Mouse (Mus musculus): ENCODE results near the gene Gtf2f1. TPM values are rescaled to one million over a fixed set of nuclear protein-coding genes. Genes with fewer than 3 reads are reported as not detected.

The Gtf2f1 gene
- polyA plus RNA-seq, 1 experiment from 2014 or later = 63.2 TPM

DNA sequence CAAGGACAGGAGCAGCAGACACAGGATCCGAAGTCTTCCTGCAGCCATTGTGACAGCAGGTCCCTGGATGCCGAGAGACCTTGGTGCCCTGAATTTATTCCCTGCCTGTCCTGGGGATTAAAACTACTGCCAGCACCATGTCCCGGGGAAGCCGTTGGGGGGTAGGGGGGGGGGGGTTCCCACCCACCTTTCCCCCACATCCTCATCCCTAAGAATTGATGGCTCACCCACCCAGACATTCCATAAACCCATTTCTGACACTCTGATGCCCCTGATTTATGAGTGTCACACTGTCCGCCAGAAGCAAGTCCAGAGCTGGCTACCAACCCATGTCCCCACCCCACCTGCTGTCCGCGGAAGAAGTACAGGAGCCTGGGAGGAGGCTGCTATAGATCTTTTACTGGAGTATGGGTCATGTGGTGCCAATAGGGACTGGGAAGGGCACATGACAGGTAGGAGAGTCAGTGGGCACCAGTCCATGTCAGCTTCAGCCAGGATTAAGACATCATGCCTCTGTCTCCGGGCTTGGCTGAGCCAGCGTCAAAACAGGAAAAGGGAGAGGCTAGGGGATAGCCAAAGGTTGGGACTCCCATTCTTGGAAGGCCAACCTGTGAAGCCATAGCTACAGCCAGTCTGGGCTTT is 11.0 kb downstream of the Gtf2f1 start, which contains the start of gene Pspn:
TSS of gene Pspn (minus strand) at position 51 of the 642 bp plus-strand sequence.
- ATAC-seq (ENCODE audit: low FRiP score) = no peak

DNA sequence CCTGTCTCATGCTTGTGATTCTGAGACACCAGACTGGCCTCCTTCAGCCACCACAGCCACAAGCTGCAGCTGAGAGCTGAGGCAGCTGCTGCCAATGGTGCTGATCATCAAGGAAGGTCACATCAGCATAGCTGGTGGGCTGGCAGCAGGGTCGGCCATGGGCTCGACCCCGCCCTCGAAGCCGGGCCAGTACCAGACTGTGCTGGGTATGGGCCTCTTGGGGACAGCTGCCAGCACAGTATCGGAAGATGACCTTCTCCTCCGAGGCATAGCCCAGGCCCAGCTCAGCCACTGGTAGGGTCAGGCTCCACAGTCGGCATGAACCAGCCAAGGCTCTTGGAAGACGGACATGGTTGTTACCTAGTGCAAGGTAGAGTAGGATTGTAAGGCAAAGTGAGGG is 11.7 kb downstream of the Gtf2f1 start:
- Histone ChIP-seq H3K4me2 (no peak overlapping the region), H3K9ac (replicated peaks) (no peak overlapping the region), H3K27me3 (replicated peaks) (no peaks in the 10 kb centered on the region), H3K4me3 (replicated peaks) (no peak overlapping the region), H3K27ac (replicated peaks) (no peak overlapping the region), H3K4me1 (peaks cover 20% of the 10 kb centered on the region), H3K36me3 (peaks cover 55% of the 10 kb centered on the region), H3K9me3 (replicated peaks) (no peaks in the 10 kb centered on the region)
- WGBS = 94% methylated on average over 9 of the region's 9 CpGs
- no peak for ATAC-seq (ENCODE audit: low FRiP score)

More for the DNA sequence above, 11.0 kb downstream of the Gtf2f1 start, which contains the start of gene Pspn:
- Histone ChIP-seq H3K4me1 (peaks cover 20% of the 10 kb centered on the region), H3K4me2 (no peak within 1 kb of the TSS), H3K9me3 (replicated peaks) (no peaks in the 10 kb centered on the region), H3K36me3 (peaks cover 55% of the 10 kb centered on the region), H3K9ac (replicated peaks) (no peak within 1 kb of the TSS), H3K27ac (replicated peaks) (no peak within 1 kb of the TSS), H3K4me3 (replicated peaks) (no peak within 1 kb of the TSS), H3K27me3 (replicated peaks) (no peaks in the 10 kb centered on the region)
- 84% methylated on average over 9 of the region's 9 CpGs for WGBS

DNA sequence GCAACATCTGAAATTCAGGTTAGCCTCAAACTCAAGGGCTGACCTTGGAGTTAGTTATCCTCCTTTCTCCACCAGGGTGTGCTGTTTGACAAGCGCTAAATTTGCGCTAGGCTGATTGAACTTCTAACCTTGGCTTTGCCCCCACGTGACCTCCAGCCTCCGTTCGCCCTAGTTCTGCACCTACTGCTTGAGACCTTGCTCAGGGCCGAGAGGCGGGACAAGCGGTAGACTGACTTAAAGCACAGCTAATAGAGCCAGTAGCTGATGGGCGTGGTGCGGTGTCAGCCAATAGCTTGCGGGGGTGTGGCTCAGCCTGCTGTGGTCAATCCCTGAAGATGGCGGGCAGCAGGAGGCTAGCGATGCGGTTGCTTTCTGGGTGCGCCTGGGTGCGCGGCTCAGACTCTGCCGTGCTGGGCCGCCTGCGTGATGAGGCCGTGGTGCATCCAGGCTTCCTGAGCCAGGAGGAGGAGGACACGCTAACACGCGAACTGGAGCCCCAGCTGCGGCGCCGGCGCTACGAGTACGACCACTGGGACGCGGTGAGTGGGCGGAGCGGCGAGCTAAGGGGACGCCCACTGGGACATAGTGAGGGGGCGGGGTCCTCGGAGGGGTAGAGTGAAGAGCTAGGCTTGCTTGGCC is 13.9 kb downstream of the Gtf2f1 start, which contains the start of gene Alkbh7:
TSS of gene Alkbh7 (plus strand) at position 311 of the 639 bp plus-strand sequence.
- H3K9me3 ChIP-seq (replicated peaks) = no peaks in the 10 kb centered on the region
- H3K27me3 ChIP-seq (replicated peaks) = no peaks in the 10 kb centered on the region
- ATAC-seq (ENCODE audit: low FRiP score) = peak; percentile 97
- peak within 1 kb of the TSS; percentile 90 for H3K27ac ChIP-seq (replicated peaks)
- H3K4me1 ChIP-seq = peaks cover 28% of the 10 kb centered on the region
- H3K4me3 ChIP-seq (replicated peaks) = peak within 1 kb of the TSS; percentile 84
- peak within 1 kb of the TSS; percentile 78 for H3K9ac ChIP-seq (replicated peaks)
- under 1% methylated on average over 38 of the region's 38 CpGs for WGBS
- H3K36me3 ChIP-seq = peaks cover 56% of the 10 kb centered on the region
- H3K4me2 ChIP-seq = peak within 1 kb of the TSS; percentile 78

DNA sequence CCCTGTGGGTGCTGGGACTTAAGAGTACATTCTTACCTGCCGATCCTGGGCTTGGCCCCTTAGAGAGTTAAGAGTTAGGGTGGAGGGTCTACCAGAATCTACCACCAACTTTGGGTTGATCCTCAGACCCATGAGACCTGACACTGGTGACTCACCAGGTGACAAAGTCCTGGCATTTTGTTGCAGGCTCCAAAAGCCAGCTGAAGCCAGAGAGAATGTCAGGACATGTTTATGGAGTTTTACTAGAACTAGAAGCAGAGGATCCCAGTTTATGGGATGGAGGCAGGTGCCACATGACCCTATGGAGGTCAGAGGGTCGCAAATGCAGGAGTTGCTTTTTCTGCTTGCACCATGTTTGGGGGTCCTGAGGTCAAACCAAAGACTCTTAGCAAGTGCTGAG is 14.6 kb downstream of the Gtf2f1 start:
- no peak overlapping the region for H3K27ac ChIP-seq (replicated peaks)
- H3K4me1 ChIP-seq = peaks cover 31% of the 10 kb centered on the region
- no peaks in the 10 kb centered on the region for H3K9me3 ChIP-seq (replicated peaks)
- no peak; the same call in 1 of the 2 replicates for ATAC-seq (ENCODE audit: low FRiP score)
- H3K4me2 ChIP-seq = peak overlapping the region; percentile 78
- peak overlapping the region; percentile 84; the same call in 1 of the 2 replicates for H3K4me3 ChIP-seq (replicated peaks)
- WGBS = 77% methylated on average over 2 of the region's 2 CpGs
- peaks cover 55% of the 10 kb centered on the region for H3K36me3 ChIP-seq
- no peak overlapping the region for H3K9ac ChIP-seq (replicated peaks)
- H3K27me3 ChIP-seq (replicated peaks) = no peaks in the 10 kb centered on the region

GRCm38 (mm10) chr17:56995046-56995445 is 16.0 kb downstream of the Gtf2f1 start:
- peaks cover 39% of the 10 kb centered on the region for H3K4me1 ChIP-seq
- no peaks in the 10 kb centered on the region for H3K9me3 ChIP-seq (replicated peaks)
- H3K4me2 ChIP-seq = no peak overlapping the region
- WGBS = 94% methylated on average over 8 of the region's 8 CpGs
- H3K9ac ChIP-seq (replicated peaks) = no peak overlapping the region
- ATAC-seq (ENCODE audit: low FRiP score) = no peak
- H3K27ac ChIP-seq (replicated peaks) = no peak overlapping the region
- H3K27me3 ChIP-seq (replicated peaks) = no peaks in the 10 kb centered on the region
- H3K36me3 ChIP-seq = peaks cover 47% of the 10 kb centered on the region
- H3K4me3 ChIP-seq (replicated peaks) = no peak overlapping the region

DNA sequence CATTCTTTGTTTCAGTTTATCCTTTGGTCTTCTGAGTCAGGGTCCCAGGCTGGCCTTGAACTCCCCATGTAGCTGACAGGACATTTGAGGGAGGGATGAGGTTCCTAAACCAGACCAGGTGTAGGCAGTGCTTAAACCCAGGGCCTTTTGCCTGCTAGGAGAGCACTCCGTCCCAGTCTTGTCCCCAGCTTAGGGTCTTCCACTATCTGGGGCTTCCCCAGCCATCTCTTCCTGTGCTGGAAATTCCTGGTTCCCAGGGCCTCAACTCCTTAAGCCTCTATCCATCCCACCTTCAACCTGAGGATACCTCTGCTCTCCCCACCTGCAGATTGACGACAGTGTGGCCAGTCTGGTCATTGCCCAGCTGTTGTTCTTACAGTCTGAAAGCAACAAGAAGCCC is 20.1 kb downstream of the Gtf2f1 start:
- H3K27me3 ChIP-seq (replicated peaks) = no peaks in the 10 kb centered on the region
- no peak for ATAC-seq (ENCODE audit: low FRiP score)
- H3K4me3 ChIP-seq (replicated peaks) = peak overlapping the region; percentile 91
- WGBS = 77% methylated on average over 2 of the region's 2 CpGs
- H3K27ac ChIP-seq (replicated peaks) = no peak overlapping the region
- H3K4me1 ChIP-seq = peaks cover 22% of the 10 kb centered on the region
- H3K9ac ChIP-seq (replicated peaks) = peak overlapping the region; percentile 89
- H3K36me3 ChIP-seq = peaks cover 37% of the 10 kb centered on the region
- no peaks in the 10 kb centered on the region for H3K9me3 ChIP-seq (replicated peaks)
- H3K4me2 ChIP-seq = peak overlapping the region; percentile 81

DNA sequence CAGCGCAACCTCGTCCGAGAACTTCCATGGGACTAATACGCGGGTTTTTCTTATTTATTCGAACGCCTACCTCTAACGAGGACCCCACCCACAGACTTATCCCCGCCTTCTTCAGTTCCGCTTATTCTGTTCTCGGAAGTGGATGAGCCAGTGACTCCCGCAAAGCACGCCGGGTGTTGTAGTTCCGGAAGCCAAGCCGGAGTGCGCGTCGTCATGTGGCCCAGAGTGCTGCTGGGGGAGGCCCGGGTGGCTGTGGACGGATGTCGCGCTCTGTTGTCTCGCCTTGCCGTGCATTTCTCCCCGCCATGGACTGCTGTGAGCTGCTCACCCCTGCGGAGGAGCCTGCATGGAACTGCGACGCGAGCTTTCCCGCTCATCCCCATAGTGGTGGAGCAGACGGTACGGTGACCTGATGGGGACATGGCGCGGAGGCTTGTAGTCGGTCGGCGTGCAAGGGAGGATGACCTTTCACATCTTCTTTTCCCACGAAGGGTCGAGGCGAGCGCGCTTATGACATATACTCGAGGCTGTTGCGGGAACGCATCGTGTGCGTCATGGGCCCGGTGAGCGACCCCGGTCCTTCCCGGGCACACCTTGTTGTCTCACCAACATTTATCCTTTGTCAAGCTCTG is 20.9 kb downstream of the Gtf2f1 start, which contains the start of gene Clpp:
TSS of gene Clpp (plus strand) at position 191 of the 632 bp plus-strand sequence.
- H3K4me1 ChIP-seq = peaks cover 22% of the 10 kb centered on the region
- no peaks in the 10 kb centered on the region for H3K9me3 ChIP-seq (replicated peaks)
- no peaks in the 10 kb centered on the region for H3K27me3 ChIP-seq (replicated peaks)
- H3K9ac ChIP-seq (replicated peaks) = peak within 1 kb of the TSS; percentile 89
- H3K36me3 ChIP-seq = peaks cover 29% of the 10 kb centered on the region
- peak within 1 kb of the TSS; percentile 81 for H3K4me2 ChIP-seq
- under 1% methylated on average over 52 of the region's 52 CpGs for WGBS
- H3K27ac ChIP-seq (replicated peaks) = peak within 1 kb of the TSS; percentile 86
- H3K4me3 ChIP-seq (replicated peaks) = peak within 1 kb of the TSS; percentile 91
- peak; percentile 96 for ATAC-seq (ENCODE audit: low FRiP score)

- WGBS = 2% methylated on average over 25 of the region's 25 CpGs
- Histone ChIP-seq H3K4me2 (peak overlapping the region; percentile 81), H3K9ac (replicated peaks) (peak overlapping the region; percentile 89), H3K4me1 (peaks cover 22% of the 10 kb centered on the region), H3K27ac (replicated peaks) (peak overlapping the region; percentile 86), H3K9me3 (replicated peaks) (no peaks in the 10 kb centered on the region), H3K36me3 (peaks cover 24% of the 10 kb centered on the region), H3K4me3 (replicated peaks) (peak overlapping the region; percentile 91), H3K27me3 (replicated peaks) (no peaks in the 10 kb centered on the region)
- ATAC-seq (ENCODE audit: low FRiP score) = peak; percentile 94
Observed at GRCm38 (mm10) chr17:56989467-56990114, 21.5 kb downstream of the Gtf2f1 start.

GRCm38 (mm10) chr17:56988921-56989430 is 22.1 kb downstream of the Gtf2f1 start:
- H3K27ac ChIP-seq (replicated peaks) = peak overlapping the region; percentile 86
- H3K4me1 ChIP-seq = peaks cover 22% of the 10 kb centered on the region
- ATAC-seq (ENCODE audit: low FRiP score) = no peak
- peak overlapping the region; percentile 81 for H3K4me2 ChIP-seq
- peaks cover 18% of the 10 kb centered on the region for H3K36me3 ChIP-seq
- no peaks in the 10 kb centered on the region for H3K27me3 ChIP-seq (replicated peaks)
- 69% methylated on average over 7 of the region's 7 CpGs for WGBS
- peak overlapping the region; percentile 91 for H3K4me3 ChIP-seq (replicated peaks)
- peak overlapping the region; percentile 89; the same call in 1 of the 2 replicates for H3K9ac ChIP-seq (replicated peaks)
- no peaks in the 10 kb centered on the region for H3K9me3 ChIP-seq (replicated peaks)

DNA sequence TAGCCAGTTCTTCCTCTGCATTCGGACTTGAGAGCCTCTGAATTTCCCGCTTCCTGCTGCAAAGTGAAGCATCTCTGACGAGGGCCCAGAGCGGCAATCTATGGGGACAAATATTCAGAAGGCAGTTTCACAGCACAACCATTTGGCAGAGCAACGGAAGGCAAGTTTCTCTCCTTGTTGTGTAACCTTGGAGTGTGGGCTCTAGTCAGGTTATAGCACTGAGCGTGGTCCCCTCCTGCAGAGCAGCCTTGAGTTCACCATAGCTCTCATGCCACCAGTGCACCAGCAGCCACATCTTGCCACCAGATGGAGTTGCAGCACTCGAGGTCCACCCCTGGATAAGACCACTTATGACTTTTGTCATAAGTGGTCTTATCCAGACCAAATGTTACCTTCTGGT is 22.6 kb downstream of the Gtf2f1 start:
- no peak for ATAC-seq (ENCODE audit: low FRiP score)
- no peak overlapping the region for H3K4me3 ChIP-seq (replicated peaks)
- H3K4me2 ChIP-seq = no peak overlapping the region
- H3K27ac ChIP-seq (replicated peaks) = no peak overlapping the region
- peaks cover 22% of the 10 kb centered on the region for H3K4me1 ChIP-seq
- H3K36me3 ChIP-seq = peaks cover 13% of the 10 kb centered on the region
- no peaks in the 10 kb centered on the region for H3K9me3 ChIP-seq (replicated peaks)
- 86% methylated on average over 7 of the region's 7 CpGs for WGBS
- H3K27me3 ChIP-seq (replicated peaks) = no peaks in the 10 kb centered on the region
- no peak overlapping the region for H3K9ac ChIP-seq (replicated peaks)

DNA sequence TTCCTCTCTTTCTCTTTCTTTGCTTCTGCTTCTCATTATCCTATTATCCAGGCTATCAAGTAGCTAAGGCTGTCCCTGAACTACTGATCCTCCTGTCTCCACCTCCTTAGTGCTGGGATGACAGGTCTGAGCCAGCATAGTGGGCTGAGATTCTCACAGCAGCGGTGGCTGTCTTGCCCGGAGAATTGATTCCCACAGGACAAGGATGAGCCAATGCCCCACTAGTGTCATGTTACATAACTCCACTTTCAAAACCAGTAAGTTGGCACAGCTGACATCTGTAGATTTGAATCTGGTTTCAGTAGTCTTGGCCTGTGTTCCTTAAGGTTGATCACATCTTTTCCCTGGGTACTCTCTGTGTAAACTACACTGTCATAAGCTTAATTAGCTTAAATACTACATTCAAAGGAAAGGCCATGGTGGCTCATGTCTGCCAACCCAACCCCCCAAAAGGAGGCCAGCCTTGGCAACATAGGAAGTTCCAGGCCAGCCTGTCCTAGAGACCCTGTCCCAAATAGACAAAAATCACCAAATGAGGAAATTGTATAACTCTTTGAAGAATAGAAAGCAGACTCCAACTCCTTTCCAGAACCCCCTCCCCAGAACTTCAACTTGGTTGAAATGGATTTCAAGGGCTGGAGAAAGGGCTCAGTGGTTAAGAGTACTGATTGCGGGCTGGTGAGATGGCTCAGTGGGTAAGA is 24.8 kb downstream of the Gtf2f1 start:
- Histone ChIP-seq H3K27ac (replicated peaks) (no peak overlapping the region), H3K4me3 (replicated peaks) (no peak overlapping the region), H3K4me2 (no peak overlapping the region), H3K9ac (replicated peaks) (no peak overlapping the region), H3K9me3 (replicated peaks) (no peaks in the 10 kb centered on the region), H3K27me3 (replicated peaks) (no peaks in the 10 kb centered on the region), H3K4me1 (peaks cover 8% of the 10 kb centered on the region), H3K36me3 (no peaks in the 10 kb centered on the region)
- ATAC-seq (ENCODE audit: low FRiP score) = no peak
- WGBS = 83% methylated on average over 3 of the region's 3 CpGs
